Mouse (Mus musculus) megakaryocyte, embryonic 14.5 days (primary cell): ENCODE results near the gene Olfr748. TPM values are rescaled to one million over a fixed set of nuclear protein-coding genes. Genes with fewer than 3 reads are reported as not detected.
"Not testable (repeated sequence)": the region's sequence is repeated elsewhere in the genome, so short reads cannot be mapped to it uniquely, and the experiment has no call there.

Experiments used
- H3K27me3 ChIP-seq: replicated peaks from 2 replicates; pipeline ENCODE3; 2012; ENCODE audit warnings: inconsistent platforms
- H3K36me3 ChIP-seq: replicated peaks from 2 replicates; pipeline ENCODE3; 2012; ENCODE audit warnings: low read length, inconsistent platforms, mixed read lengths
- H3K4me1 ChIP-seq: 2 replicates; pipeline ENCODE4 v1.6.1; 2012; ENCODE audit warnings: inconsistent platforms
- H3K4me3 ChIP-seq: replicated peaks from 2 replicates; pipeline ENCODE3; 2012; ENCODE audit warnings: moderate library complexity, mild to moderate bottlenecking, inconsistent platforms
- H3K9me3 ChIP-seq: 2 replicates; pipeline ENCODE4 v1.6.1; 2012; ENCODE audit warnings: inconsistent platforms
- FLI1 ChIP-seq: IDR thresholded peaks from 2 replicates; pipeline ENCODE4 v1.6.1; 2012; ENCODE audit warnings: low read length, inconsistent platforms, mixed read lengths
- GATA1 ChIP-seq: IDR thresholded peaks from 3 replicates; pipeline ENCODE4 v1.6.1; 2012; ENCODE audit warnings: mixed read lengths, low read length, inconsistent platforms, borderline replicate concordance
- polyA plus RNA-seq: library from polyadenylated mRNA; stranded (reverse); fragments of >175 nt; gene quantifications from 2 replicates; pipeline ENCODE4 v1.2.3, GENCODE M21; 2012; ENCODE audit warnings: low replicate concordance; ENCODE audit not compliant: insufficient read depth

The Olfr748 gene
- not detected in 2 replicates for polyA plus RNA-seq

- no peaks in the 10 kb centered on the region for H3K36me3 ChIP-seq
- no peaks in the 10 kb centered on the region for H3K27me3 ChIP-seq
- TF ChIP-seq GATA1 (no peak), FLI1 (no peak)
- no peaks in the 10 kb centered on the region for H3K4me1 ChIP-seq
- no peaks in the 10 kb centered on the region for H3K9me3 ChIP-seq
- no peak within 1 kb of the TSS for H3K4me3 ChIP-seq
Measured at GRCm38 (mm10) chr14:50707073-50707472, at the start of gene Olfr748. Gene Olfr748, plus strand, starts transcription at chr14:50707373.

GRCm38 (mm10) chr14:50693106-50693505, 14.1 kb upstream of the Olfr748 start, which contains the start of gene Olfr747:
Gene Olfr747, minus strand, starts transcription at chr14:50693206.
- no peaks in the 10 kb centered on the region for H3K9me3 ChIP-seq
- no peaks in the 10 kb centered on the region for H3K27me3 ChIP-seq
- H3K4me3 ChIP-seq: no peak within 1 kb of the TSS
- H3K4me1 ChIP-seq: no peaks in the 10 kb centered on the region
- H3K36me3 ChIP-seq: no peaks in the 10 kb centered on the region
- no peak for TF ChIP-seq GATA1
- no peak for TF ChIP-seq FLI1

- H3K36me3 ChIP-seq, H3K9me3 ChIP-seq, H3K27me3 ChIP-seq, H3K4me3 ChIP-seq, H3K4me1 ChIP-seq: not testable (repeated sequence)
Measured at GRCm38 (mm10) chr14:50719875-50720274, 12.7 kb downstream of the Olfr748 start.

- not testable (repeated sequence) for H3K4me3 ChIP-seq, H3K9me3 ChIP-seq, H3K36me3 ChIP-seq, H3K27me3 ChIP-seq, H3K4me1 ChIP-seq
Measured at GRCm38 (mm10) chr14:50722371-50722770, 15.2 kb downstream of the Olfr748 start.

- H3K36me3 ChIP-seq: no peaks in the 10 kb centered on the region
Measured at GRCm38 (mm10) chr14:50740334-50740733, 33.2 kb downstream of the Olfr748 start.

GRCm38 (mm10) chr14:50741584-50741983, 34.4 kb downstream of the Olfr748 start:
- TF ChIP-seq FLI1 (no peak), GATA1 (no peak)
- Histone ChIP-seq H3K4me1 (no peaks in the 10 kb centered on the region), H3K27me3 (no peaks in the 10 kb centered on the region), H3K4me3 (no peak overlapping the region), H3K9me3 (no peaks in the 10 kb centered on the region), H3K36me3 (no peaks in the 10 kb centered on the region)

More at GRCm38 (mm10) chr14:50740334-50740733, 33.2 kb downstream of the Olfr748 start:
- H3K4me3 ChIP-seq: no peak overlapping the region
- no peaks in the 10 kb centered on the region for H3K9me3 ChIP-seq
- H3K27me3 ChIP-seq: no peaks in the 10 kb centered on the region
- H3K4me1 ChIP-seq: no peaks in the 10 kb centered on the region
- no peak for TF ChIP-seq GATA1

GRCm38 (mm10) chr14:50744994-50745393, 37.8 kb downstream of the Olfr748 start, which contains the start of gene Olfr749:
Gene Olfr749, minus strand, starts transcription at chr14:50745094.
- H3K9me3 ChIP-seq: no peaks in the 10 kb centered on the region
- no peaks in the 10 kb centered on the region for H3K4me1 ChIP-seq
- TF ChIP-seq FLI1 (no peak), GATA1 (no peak)
- H3K27me3 ChIP-seq: no peaks in the 10 kb centered on the region
- H3K36me3 ChIP-seq: no peaks in the 10 kb centered on the region
- no peak within 1 kb of the TSS for H3K4me3 ChIP-seq

- Histone ChIP-seq H3K36me3 (peaks cover 7% of the 10 kb centered on the region), H3K27me3 (peaks cover 2% of the 10 kb centered on the region), H3K4me1 (no peaks in the 10 kb centered on the region), H3K9me3 (no peaks in the 10 kb centered on the region), H3K4me3 (no peak overlapping the region)
- TF ChIP-seq FLI1 (no peak), GATA1 (no peak)
Measured at GRCm38 (mm10) chr14:50758416-50759085, 51.4 kb downstream of the Olfr748 start.

Other genes with a start within 250 kb of the Olfr748 start
- gene Olfr741, start 234.6 kb upstream of the Olfr748 start, polyA plus RNA-seq: not detected in 2 replicates
- gene Olfr742, start 203.8 kb upstream of the Olfr748 start, polyA plus RNA-seq: not detected in 2 replicates
- gene Olfr743, start 185.5 kb upstream of the Olfr748 start, polyA plus RNA-seq: not detected in 2 replicates
- not detected in 2 replicates for gene Olfr744, start 92.5 kb upstream of the Olfr748 start, polyA plus RNA-seq
- gene Olfr745, start 68.0 kb upstream of the Olfr748 start, polyA plus RNA-seq: not detected in 2 replicates
- gene Olfr746, start 60.3 kb upstream of the Olfr748 start, polyA plus RNA-seq: not detected in 2 replicates
- gene Olfr747, start 14.2 kb upstream of the Olfr748 start, polyA plus RNA-seq: not detected in 2 replicates
- gene Olfr749, start 37.7 kb downstream of the Olfr748 start, polyA plus RNA-seq: not detected in 2 replicates
- 17.7 and 40.8 TPM in 2 replicates for gene Ttc5, start 78.1 kb downstream of the Olfr748 start, polyA plus RNA-seq
- not detected in 2 replicates for gene Ccnb1ip1, start 100.4 kb downstream of the Olfr748 start, polyA plus RNA-seq
- gene Parp2, start 100.5 kb downstream of the Olfr748 start, polyA plus RNA-seq: 3.0 TPM in 1 of 2 replicates, not detected in the other
- 4.3 TPM in 1 of 2 replicates, not detected in the other for gene Tep1, start 163.2 kb downstream of the Olfr748 start, polyA plus RNA-seq
- gene Klhl33, start 190.1 kb downstream of the Olfr748 start, polyA plus RNA-seq: 0.08 and 0.39 TPM in 2 replicates
- gene Osgep, start 217.5 kb downstream of the Olfr748 start, polyA plus RNA-seq: 14.5 and 15.9 TPM in 2 replicates
- gene Apex1, start 217.6 kb downstream of the Olfr748 start, polyA plus RNA-seq: 13.9 and 87.6 TPM in 2 replicates
- 82.0 and 93.0 TPM in 2 replicates for gene Pip4p1, start 223.5 kb downstream of the Olfr748 start, polyA plus RNA-seq
- 1.4 TPM in 1 of 2 replicates, not detected in the other for gene Pnp, start 223.7 kb downstream of the Olfr748 start, polyA plus RNA-seq
- 1.00 TPM in 1 of 2 replicates, not detected in the other for gene Gm49342, start 237.1 kb downstream of the Olfr748 start, polyA plus RNA-seq
- not detected in 2 replicates for gene Pnp2, start 248.6 kb downstream of the Olfr748 start, polyA plus RNA-seq